Mouse (Mus musculus): Measurements from ENCODE around the gene Alpl.
A peak's percentile ranks its signal among the peaks of the same experiment; 100 is the strongest.

Alpl gene

DNA sequence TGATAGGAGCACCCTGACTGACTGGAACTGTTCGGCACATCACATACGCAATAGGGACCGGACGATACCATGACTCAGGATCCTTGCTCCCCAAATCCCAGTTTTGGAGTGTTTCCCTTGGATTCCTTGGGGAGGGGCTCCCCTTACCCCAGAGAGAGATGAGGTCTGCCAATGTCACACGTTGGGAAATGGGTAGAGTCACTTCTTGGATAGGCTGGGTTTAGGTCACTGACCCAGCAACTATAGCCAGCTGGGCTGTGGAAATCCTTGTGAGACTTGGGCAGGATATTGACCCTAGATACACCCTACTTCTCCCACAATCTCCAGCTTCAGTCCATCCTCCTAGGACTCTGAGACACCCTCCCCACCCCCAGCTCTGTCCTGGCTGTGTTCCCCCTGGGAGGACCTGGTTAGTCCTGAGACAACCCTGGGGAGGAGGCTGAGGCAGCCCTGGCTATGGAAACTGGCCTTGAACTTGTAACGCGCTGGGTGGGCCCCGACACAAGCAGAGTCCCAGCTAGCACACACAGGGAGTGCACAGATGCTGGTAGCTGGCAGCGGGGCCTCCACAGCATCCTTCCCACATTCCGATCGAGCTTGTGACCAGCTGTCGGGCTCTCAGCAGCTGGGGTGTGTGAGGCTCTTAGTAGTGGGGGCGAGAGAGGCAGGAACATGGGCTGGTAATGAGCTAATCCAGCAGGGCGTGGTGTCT, 25.1 kb downstream of the Alpl start:
- no peak for DNase-seq (ENCODE audit: extremely low read depth, low read depth)

DNA sequence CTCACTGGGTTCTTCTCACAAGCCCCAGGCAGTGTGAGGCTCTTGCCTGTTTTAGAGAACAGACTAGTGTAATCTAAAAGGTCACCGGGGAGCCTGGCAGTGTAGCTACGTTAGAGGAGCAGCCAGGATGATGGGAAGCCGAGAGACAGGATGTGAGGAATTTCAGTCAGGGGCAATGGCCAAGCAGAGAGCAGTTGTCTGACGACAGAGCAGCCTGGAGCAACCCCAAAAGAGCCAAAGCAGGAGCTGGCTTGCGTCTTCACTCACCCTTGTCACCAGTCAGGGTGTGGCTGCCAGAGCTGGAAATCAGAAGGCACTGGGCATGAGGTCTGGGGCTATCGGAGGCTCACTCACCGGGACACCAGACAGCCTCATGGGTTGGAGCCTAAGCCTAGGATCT, 26.5 kb downstream of the Alpl start:
- no peak for DNase-seq (ENCODE audit: extremely low read depth, low read depth)

DNA sequence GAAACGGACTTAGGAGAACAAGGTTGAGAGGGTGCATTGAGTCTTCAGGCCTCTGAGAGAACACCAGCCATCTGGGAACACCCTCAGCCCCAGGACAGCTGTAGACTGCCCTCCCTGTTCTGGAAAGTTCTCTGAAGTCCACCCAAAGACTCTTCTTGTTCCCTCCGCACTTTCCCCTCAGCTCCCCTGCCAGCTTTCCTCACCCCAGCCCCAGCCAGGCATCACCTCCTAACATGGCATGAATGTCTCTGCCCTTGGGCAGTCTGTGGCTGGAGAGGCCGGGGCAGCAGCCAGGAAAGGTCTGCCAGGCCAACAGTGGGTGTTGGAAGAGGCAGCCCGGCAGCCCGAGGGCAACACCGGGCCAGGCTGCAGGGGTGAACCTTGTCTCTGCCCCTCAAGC, 27.4 kb downstream of the Alpl start:
- DNase-seq (ENCODE audit: extremely low read depth, low read depth), result no peak

DNA sequence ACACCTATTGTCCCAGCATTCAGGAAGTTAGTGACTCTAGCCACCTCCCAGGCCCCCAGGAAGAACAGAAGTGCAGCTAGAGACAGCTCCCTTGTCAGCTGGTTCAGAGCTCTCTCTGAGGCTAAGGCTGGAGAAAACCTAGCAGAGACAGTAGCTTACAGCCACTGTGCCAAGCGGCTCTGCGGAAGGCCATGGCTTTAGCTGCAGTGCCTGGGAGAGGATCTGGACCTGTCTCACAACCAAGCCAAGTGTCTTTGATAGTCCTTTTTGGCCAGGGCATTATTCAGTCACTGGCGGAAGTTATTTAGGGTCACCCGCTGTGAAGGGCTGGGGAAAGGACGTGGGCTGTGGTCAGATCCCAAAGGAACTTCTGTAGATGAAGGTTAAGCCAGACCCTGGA, 27.8 kb downstream of the Alpl start:
- DNase-seq (ENCODE audit: extremely low read depth, low read depth), result no peak

DNA sequence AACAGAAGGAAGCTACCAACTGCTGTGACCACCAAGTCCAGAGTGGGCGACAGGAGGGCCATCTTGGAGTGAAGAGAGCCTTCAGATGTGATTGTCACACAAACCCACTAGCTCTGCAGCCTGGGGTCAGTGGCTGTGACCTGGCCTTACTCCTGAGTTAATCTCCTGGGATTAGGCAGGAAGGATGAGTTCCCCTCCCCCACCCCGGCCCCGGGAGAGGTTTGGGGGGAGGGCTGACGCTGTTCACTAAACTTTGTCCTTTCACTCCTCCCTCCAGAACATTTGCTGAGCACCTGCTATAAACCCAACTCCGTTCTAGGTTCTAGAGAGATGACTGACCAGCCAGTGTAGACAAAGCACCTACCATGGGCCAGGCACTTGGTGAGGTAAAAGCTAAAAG, 29.8 kb downstream of the Alpl start:
- DNase-seq (ENCODE audit: extremely low read depth, low read depth), result no peak

DNA sequence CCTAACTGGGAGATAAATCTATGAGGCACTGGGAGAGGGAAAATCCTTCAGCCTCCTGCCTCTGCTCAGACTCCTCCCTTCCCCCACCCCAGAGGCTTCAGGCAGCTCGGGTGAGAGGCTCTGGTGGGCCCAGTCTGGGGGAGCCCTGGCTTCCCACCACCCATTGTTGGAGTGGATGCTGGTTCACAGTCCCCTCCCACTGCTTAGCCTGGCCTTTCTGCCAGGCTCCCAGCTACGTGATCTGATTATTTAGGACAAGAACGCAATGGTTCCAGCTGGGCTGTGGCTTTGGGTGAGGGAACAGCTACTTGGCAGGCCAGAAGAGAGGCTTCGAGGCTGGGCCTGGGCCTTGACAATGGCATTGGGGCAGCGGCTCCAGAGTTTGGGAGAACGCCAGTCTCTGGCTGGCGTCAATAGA, 30.6 kb downstream of the Alpl start:
- DNase-seq (ENCODE audit: extremely low read depth, low read depth), result no peak

DNA sequence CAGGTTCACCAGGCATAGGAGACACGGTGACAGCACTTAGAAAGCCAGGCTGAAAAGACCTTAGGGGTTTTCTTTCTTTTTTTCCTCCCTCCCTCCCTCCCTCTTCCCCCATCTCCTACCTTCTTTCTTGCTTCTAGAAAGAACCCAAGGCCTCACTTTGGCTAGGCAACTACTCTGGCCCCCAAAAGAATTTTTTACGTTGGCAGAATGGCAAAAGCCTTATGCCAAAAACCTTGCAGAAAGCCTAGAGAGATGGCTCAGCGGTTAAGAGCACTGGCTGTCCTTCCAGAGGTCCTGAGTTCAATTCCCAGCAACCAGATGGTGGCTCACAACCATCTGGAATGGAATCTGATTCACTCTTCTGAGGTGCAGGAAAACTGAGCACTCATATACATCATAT, 31.6 kb downstream of the Alpl start:
- no peak for DNase-seq (ENCODE audit: extremely low read depth, low read depth)

DNA sequence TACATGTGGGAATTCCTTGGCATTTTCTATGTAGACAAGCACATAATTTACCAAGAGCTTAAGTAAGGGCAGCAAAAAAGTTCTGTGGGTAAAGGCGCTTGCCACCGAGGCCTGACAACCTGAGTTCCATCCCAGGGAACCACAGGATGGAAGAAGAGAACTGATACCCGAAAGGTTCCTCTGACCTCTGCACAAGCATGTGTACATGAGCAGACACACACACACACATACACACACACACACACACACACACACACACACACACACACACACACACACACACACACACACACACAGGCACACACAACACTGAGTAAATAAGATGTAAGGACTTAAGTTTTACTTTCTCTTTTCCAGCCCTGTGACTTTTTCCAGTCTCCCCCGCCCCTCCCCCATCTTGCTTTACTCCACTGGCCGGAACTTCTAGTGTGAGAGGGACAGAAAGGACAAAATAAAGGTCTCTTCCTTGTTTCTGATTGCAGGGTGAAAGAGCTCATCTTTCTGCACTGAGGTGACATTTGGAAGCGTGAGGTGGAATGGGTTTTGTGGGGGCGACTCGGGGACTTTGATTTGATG, 32.2 kb downstream of the Alpl start:
- DNase-seq (ENCODE audit: extremely low read depth, low read depth), result no peak

DNA sequence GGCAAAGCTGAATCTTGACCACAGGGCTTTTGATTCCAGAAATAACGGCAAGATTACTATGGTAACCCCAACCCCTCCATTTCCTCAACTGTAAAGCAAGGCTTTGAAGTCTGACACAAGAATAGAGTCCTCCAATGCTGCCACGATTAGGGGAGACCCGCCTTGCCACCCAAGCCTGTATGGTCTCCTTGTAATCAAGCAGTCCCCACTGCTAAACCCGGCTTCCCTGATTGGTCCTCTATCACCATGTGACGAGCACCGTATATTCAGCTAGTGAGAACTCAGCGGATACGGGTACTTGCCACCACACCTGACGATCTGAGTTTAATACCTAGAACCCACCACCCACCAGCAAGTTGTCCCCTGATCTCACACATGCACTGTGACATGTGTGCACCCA, 33.3 kb downstream of the Alpl start:
- DNase-seq (ENCODE audit: extremely low read depth, low read depth), result no peak

DNA sequence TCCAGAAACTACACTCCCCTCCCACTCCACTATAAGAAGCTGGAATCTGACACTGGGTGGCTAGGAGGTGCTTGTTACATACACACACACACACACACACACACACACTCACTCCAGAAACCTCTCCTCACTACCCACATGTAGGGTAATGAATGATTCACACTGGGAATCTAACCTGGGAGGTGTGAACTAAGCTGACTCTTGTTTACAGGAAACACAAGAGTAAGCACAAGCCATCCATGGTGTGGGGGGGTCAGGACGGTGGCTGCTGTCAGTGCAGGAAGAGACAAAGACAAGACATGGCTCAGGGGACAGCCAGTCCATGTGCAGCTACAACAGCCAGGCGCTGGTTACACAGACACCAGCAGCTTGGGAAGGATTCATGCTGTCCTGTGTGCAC, 41.7 kb downstream of the Alpl start:
- no peak for DNase-seq (ENCODE audit: extremely low read depth, low read depth)

DNA sequence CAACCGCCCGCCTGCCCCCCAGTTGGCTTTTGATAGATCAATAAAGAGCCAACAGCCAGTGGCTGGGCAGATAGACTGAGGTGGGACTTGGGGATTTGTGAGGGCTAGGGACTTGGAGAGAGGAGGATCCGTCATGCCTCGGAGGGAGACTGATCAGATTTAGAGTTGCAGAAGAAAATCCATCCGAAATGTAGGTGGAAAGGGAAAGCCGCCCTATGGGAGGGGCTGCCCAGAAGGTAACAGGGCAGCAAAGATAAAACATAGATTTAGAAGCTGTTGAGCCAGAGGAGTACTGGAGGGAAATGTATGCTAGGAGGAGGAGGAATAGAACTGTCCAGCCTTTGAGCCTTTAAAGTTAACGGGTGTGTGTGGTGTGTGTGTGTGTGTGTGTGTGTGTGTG, 43.0 kb downstream of the Alpl start:
- DNase-seq (ENCODE audit: extremely low read depth, low read depth), result no peak

DNA sequence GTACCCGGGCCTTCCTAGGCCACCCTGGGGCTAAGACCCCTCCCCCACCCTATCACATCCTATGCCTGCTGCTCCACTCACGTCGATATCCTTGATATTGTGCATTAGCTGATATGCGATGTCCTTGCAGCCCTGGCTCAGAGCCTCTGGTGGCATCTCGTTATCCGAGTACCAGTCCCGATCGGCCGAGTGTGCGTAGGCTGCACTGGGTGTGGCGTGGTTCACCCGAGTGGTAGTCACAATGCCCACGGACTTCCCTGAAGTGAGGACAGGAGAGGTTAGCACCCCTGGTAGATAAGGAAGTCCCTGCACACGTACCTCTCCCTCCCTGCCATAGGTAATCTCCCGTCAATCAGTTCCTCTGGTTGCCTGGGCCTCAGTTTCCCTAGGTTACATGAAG, 43.7 kb downstream of the Alpl start:
- DNase-seq (ENCODE audit: extremely low read depth, low read depth), result no peak

DNA sequence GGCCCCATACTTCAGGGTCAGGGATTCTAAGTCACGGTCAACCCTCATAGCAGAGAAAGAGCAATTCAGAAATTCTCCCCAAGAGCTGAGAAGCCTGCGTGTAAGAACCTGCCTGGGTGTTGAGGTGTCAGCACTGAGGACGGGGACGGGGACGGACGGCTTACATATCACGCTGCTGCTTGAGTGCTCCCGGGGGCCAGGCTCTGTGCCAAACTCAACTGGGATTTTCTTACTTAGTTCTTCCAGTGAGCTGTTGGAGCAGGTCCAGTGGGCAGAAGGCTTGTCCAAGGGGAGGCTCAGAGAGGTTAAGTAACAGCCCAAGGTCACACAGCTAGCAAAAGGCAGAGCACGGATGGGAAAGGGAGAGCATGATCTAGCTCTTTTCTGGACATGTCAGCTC, 44.5 kb downstream of the Alpl start:
- no peak for DNase-seq (ENCODE audit: extremely low read depth, low read depth)

DNA sequence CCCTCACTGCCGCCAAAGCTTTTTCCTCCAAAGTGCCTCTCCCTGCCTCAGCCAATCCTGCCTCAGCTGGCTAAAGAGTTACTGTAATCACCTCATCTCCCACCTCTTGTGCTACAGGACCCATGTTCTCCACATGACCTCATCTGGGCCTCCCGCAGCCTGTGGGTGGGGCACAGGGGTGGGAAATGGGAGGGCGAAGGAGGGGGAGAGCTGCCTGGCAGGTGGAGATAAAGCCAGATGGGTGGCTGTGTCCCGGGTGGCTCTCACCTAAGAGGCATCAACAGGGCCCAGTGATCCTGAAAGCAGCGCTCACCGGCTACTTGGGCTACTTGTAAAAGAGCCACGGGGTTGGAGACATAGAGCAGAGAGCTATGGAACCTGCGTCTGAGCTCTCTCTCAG, 44.9 kb downstream of the Alpl start:
- DNase-seq (ENCODE audit: extremely low read depth, low read depth), result peak; percentile 80

DNA sequence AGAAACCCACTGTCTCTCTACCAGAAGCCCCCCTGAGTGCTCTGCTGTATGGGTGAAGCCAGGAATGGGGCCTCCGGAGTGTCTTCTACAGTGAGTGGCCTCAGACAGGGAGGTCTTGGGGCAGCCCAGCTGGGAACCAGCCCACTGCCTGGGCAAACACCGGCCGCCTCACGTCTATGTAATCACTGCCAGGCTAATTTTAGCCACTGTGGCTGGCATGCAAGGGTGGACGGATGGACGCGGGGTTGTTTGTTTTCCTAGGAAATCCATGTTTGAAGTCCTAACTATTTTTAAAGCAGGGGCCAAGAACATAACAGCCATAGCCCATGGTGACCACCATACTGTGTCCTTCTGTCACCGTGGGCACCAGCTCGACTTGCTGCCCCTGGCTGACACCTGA, 46.1 kb downstream of the Alpl start:
- DNase-seq (ENCODE audit: extremely low read depth, low read depth), result no peak

DNA sequence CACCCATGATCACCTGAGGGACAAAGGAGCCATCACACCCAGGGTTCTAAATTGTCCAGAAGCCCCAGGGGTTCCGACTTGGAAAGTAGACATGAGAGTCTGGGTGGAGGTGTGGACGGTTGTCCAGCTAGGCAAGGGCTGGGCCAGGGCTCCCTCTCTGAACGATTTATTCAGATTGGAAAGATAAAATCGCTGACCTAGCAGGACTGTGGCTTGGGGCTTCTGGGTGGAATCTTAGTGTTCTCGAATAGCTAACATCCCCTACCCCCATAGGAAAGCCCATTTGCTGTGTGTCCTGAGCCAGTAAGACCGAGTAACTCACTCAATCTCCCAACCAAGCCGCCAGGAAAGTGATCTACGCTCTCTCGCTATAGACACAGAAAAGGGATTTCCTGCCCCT, 46.5 kb downstream of the Alpl start:
- DNase-seq (ENCODE audit: extremely low read depth, low read depth), result no peak

DNA sequence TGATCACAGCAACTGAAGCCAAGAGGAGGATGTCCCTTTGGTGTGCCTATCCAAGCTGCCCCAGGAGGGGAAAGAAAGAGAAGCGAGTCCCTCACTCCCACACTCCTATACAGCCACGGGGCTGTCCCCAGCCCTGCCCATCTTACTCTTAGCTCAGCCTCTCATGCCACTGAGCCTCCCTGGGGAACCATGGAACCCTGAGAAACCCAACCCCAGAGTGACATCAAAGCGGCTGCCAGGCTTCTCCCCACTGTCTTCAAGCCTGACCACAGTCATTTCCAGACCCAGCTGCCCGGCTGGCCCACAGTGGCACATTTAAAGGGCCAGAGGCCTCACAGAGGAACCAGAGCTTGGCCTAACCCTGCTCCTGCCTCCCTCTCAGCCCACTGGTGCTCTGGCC, 47.5 kb downstream of the Alpl start:
- no peak for DNase-seq (ENCODE audit: extremely low read depth, low read depth)

DNA sequence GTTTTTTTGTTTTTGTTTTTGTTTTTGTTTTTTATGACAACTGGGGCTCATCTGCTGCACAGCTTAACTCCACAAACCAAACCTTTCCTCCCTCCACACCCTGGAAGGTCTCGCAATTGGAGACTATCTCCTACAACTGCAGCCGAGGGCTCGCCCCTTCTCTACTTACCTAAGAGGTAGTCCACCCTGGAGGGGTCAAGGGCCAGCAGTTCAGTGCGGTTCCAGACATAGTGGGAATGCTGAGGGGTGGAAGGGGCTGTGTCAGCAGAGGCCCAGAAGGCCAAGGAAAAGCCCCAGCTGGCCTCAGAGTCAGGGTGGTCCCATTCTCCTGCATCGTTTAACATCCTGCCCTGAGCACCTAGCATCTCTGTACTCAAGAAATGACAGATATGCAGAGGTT, 48.6 kb downstream of the Alpl start:
- DNase-seq (ENCODE audit: extremely low read depth, low read depth), result no peak

DNA sequence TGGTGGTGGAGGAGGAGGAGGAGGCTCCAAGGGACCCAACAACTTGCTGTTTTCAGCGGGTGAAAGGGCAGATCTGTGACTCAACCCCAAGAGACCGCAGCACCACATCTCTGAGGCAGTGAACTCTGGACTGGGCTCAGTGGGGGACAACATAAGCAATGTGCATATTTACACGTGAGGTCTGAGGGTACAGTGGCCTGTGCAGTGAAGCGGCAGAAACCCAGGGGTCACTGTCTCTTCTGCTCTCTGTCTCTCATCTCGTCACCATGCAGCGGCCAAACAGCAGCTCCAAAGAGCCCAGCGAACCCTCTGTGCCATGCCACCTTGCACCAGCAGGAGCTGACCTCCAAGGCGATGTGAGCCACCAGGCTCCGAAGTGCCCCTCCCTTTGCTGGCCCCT, 49.1 kb downstream of the Alpl start:
- DNase-seq (ENCODE audit: extremely low read depth, low read depth), result no peak

DNA sequence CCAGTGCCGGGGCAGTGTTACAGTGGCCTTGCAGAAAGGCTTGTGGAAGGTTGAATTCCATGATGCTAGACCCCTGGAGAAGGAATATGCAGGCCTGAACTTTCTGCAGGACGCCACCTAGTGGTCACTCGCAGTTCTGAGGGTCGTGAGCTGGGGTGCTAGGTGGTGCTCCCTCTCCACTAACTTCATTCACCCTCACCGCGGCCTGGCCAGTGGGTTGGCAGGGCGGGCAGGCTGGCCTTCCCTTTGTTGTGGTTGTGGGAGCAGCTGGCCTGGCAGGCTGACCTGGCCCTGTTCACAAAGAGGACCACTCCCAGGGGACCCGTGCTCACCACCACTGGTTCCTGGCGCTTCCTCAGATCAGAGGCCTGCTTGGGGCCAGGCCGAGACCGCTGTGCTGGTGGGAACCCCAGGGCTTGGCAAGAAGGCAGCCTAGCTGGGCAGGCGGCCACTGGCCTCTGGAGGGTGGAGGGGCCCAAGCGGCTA, 51.7 kb downstream of the Alpl start:
- DNase-seq (ENCODE audit: extremely low read depth, low read depth), result no peak

DNA sequence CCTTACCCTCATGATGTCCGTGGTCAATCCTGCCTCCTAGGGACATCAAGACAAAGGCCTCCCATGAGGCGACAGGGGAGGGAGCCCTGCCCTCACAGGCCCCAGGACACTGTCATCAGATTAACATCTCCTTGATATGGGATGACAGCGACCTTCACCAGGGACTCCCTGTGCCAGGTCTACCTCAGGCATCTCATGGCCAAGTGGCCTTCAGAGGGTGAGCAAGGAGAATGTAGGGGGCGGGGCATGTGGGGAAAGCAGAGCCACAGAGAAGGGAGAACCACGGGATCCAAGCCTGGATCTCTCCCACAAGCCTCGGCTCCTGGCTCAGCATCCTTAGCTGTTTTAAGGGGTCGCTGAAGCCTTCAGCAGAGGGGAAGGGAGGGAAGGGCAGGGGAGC, 52.4 kb downstream of the Alpl start:
- DNase-seq (ENCODE audit: extremely low read depth, low read depth), result no peak

DNA sequence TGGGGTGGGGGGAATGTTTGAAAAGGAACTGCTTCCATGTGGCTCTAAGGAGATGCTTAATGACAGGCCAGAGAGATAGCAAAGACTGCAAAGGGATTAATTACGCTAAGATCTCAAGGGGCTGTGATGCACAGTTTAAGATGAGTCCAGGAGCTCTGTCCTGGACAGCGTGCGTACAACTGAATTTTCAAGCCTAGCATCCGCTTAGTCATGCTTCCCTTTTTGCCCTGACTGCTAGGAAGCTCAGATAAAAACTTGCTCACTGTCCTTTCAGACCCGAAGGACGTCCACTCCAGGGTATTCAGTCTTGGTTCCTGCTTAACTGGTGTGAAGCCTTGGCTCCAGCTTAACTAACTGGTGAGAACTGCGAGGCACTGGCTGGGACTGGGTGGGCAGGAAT, 55.8 kb downstream of the Alpl start:
- peak; percentile 71 for DNase-seq (ENCODE audit: extremely low read depth, low read depth)

DNA sequence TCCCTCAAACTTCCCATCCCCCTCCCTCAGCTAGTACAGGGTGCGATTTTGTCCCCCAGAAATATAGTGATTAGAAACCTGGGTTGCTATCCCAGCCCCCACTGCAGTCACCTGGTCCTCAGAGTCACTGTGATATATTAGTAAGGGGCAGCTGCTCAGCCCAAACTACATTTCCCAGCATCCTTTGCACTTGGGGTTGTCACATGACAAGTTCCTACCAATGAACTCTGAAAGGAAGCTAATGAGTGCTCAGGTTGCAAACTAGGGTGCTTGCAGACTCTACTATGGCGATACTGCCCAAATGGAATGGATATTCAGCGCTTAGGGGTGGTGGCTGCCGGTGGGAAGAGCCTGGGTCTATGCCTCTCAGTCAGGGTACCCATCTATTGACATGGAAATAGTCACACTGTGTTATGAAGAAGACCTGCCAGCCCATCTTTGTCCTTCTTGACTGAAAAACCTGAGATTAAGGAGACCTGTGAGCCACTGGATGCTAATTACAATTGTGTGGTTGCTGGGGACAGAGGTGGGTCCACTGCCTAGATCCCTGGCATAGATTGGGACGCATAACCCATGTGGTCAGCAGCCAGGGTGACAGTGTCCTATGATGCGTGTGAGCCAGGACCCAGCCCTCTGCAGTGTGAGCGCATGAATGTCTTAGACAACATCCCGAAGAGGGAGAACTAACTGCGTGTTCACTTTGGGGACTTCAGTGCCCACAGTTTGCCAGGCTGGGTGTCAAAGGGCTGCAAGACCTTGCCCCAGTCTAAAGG, 56.8 kb downstream of the Alpl start:
- DNase-seq (ENCODE audit: extremely low read depth, low read depth), result peak; percentile 61
